Mouse (Mus musculus) thymus, postnatal 14 days (tissue): ENCODE measurements around the gene Baz2b.

Experiments
- DNase-seq: peaks from one replicate; pipeline ENCODE4 v3.0.0; 2021

Baz2b gene

DNA sequence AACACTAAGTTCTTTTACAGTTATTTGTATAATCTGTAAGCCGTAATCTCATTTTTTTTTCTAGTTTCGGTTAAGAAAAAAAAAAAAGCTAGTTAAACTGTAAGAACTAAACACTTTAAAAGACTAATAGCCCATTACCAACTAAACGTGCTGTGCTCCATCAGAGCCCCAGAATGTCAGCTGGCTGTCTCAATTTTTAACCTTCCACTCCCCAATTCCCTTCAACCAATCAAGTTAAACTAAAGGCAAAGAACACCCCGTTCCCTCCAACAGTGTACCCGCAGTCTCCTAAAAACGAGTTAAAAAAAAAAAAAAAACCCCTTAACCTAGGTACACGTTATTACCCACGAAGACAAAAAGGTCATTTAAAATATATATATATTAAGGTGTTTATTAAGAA is 83.3 kb downstream of the Baz2b start:
- no peak for DNase-seq

DNA sequence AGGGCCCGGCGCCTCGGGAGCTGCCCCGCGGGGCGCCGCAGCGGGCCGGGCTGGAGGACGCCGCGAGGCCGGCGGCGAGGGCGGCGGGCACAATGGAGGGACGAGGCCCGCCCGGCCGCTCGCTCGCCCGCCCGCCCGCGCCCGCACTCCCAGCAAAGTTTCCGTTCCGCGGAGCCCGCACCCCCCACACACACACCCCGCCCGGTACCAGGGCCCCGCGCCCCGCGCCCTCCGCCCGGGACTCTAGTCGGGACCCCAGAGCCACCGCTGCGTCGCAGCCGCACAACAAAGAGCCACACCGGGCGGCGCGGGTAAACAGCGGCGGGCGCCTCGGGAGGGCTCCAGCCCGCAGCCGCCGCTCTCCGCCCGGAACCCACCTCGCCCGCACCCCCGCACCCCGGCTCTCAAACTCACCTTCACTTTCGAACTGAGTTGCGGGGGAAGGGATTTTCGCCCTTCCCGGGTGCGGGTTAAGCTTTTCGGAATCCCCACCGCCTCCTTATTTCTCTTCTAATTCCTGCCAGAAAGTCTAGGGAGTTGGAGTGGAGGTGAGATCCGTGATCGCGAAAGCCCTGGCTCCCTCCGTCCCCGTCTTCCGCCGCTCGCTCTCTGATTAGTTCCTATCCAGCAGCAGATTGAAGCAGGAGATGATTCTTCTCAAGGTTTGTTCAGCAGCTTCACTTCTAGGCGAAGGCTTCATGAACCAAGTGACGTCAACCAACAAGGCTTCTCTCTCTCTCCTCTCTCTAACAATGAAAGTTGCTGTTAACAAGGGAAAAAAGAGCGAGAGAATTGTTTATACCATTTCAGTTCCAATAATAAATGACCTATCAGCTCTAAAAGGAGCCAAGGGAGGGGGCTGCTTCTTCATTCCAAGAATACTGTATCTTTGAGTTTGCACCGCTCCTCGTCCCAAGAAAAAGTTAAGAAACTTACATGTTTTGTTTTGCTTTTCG is 84.3 kb downstream of the Baz2b start:
- peak; percentile 74 for DNase-seq

DNA sequence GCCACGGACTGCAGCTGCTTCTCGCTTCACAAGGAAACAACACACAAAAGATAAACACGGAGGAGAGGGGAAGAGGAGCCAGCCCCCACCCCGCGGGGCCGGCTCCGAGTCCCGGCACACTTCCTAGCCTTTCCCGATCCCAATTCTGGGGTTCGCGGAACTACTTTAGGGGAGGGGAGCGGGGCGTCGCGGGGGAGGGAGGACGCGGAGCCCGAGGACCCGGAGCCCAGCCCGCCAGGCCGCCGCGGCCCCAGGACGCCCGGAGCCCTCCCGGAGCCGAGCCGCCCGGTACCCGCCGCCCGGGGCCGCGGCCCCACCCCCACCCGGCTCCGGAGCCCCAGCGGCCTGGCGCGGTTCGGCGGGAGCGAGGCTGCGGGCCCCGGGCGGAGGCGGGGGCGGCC is 85.0 kb downstream of the Baz2b start:
- peak; percentile 64 for DNase-seq

DNA sequence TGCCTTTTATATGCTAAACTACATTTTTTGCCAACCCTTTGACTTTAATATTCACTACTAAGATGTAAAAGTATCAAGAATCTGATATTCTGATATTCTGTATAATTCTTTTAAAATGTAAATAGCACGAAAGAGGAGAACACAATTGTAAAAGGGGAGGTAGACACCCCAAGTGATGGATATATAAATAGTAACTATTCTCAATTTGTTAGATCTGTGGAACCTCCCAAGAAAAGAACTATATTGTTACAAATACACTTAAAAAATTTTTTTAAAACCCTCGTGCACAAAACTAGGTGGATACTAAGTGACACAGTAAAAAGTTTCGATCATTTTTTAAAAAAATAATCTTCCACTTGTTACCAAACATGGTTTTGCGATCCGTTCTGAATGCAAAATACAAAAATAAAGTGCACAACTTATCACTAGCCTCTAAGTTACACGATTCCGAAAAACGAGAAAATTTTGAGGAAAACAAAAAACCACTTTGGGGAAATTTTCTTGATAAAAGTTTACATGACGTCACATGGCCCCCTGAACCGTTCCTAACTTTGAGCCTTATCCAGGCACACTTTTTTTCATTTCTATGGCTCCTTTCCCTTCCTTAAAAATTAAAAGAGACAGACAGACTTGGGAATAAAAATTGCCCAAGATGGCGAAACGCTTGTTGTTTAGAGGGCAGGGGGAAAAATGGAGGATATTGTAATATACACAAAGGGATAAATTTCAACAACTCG is 85.6 kb downstream of the Baz2b start:
- DNase-seq = no peak

DNA sequence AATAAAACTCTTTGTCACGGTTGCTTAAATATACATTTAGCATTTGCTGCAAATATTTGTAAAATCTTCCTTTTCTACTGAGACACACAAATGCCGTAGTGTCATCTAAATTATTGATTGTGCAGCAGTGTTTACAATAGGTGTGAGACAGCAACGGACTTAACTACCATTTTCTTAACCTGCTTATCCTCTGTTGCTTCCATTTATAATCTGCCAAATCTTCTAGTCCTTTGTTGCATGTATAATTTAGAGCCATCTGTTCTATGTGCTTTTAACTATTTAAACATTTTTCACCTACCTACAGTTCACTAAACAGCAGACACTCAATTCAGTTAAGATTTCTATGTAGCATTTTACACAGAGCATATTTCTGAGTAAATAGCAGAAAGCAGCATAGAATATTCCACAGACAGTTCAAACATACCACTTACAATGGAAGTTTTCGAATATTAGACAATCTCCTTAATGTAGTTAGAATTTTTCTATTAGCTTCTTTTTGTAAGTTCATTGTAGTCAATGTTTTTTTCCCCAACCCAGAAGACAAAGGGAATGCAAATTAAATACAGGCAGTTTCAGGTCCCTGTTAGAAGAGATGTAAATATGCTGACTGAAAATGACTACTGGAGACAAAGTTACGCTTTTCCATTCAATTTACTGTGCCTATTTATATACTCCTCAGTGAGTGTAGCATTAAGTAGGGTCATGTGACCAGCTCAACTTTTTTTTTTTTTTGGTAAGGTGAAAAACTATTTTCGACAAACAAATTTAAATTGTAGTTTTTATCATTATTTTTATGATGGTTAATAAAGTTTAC is 86.4 kb downstream of the Baz2b start:
- DNase-seq = no peak

DNA sequence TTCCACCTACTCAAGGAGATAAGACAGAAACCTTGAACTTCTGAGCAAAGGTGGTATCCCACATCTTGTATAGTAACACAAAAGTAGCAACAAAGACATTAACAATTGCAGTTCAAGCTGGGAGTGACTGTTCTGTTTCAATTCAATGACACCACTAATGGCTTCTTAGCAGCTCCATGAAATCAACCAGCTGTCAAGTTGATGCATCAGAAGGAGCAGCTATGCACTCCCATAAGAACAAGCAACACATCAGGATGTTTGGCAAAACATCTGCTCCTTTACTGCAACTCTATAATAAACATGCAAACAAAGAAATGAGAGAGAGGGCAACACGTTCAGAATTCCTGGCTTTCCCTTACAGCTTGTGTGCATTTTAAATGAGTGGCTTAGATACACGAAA is 87.5 kb downstream of the Baz2b start:
- DNase-seq = no peak

DNA sequence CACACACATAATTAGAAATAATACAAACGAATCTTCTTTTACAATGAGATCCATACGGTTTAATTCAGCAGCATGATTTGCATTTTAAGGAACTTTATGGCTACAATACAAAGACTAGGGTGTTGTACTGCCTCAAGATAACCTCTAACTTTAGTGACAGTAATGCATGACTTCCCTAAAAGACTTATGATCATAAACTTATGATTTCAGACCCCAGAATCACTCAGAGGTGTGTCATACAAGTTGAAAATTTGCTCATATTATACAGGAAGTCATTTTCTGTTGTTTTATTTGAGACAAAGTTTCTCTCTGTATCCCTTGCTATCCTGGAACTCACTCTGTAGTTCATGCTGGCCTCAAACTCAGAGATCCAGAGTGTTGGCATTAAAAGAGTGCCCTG is 89.0 kb downstream of the Baz2b start:
- DNase-seq = no peak

DNA sequence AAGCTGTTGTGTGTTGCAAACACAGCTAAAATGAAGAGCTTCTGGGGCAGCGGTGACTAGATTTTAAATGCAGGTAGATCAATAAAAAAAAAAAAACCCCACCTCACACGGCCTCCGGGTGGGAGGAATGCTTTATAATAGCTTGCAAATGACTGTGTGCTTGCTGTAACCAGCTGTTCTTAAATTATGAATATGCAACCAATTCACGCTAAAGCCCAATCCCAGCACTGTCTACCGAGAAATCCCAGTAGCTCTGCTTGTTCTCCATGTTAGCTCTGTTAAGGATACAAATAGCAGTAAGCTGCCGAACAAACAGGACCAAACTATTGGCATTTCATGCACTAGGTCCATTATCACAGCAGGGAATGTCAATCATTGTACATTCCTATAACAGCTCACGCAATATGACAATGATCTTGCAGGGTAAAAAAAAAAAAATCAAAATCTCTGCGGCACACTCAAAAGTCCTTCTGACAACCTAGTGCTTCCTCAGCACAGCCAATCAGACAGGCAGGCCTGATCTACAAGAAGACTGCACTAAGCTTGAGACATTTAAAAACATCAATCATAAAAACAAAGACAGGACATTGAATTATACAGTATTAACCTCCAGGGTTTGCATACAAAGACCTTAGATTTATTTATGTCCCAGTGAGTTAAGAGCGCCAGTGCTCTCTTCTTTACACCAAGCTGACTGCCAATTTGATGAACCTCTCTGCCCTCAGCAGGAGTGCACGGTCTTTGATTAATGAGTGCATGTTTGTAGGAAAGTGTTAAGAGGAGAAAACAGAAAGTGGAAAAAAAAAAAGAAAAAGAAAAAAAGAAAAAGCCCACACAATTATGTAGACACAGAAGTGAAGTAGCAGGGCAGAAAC is 90.7 kb downstream of the Baz2b start:
- DNase-seq = no peak

DNA sequence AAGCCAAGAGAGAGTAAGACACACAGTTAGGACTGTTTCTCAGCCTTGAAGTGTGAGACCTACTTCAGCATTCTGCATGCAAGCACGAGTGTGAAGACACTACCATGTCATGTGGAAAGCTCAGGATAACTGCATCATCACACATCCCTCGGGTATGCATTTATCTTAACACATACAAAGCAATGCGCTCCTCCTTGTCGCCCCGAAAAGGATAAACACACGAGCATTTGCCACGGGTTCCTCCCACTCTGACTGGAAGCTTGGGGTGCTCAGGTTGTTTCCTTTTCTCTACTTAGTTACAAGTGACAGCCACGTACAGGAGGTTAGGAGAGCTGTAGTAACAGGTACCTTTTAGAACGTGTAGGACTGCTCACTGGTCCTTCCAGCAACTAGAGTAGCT is 91.8 kb downstream of the Baz2b start:
- no peak for DNase-seq

DNA sequence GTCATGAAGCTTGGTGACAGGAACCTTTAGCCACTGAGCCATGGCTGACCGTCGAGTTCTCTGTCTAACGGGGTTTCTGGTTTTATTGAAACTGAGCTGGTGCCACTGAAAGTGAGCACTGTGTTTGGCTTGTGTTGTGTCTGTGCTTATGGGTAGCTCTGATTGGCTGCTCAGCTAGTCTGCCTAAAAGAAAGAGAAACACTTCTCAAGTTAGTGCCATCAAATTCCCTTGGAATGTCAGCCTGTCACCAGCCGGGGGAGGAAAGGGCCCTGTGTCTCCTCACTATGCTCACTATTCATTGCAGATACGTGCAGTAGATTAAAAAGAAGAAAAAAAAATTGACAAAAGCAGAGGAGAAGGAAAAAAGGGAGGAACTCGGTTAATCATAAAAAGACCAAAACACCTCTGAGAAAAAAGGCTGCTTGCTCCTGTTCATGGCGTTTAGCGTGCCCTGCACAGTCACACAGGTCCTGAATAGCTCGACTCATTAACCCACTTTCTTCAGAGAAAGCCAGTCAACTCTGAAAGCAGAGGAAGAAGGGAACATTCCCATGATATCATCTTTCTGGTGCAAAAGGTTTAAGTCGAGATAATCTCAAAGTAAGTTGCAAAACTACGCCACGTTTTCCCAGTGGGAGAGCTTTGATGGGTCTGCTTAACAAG is 93.6 kb downstream of the Baz2b start:
- no peak for DNase-seq

DNA sequence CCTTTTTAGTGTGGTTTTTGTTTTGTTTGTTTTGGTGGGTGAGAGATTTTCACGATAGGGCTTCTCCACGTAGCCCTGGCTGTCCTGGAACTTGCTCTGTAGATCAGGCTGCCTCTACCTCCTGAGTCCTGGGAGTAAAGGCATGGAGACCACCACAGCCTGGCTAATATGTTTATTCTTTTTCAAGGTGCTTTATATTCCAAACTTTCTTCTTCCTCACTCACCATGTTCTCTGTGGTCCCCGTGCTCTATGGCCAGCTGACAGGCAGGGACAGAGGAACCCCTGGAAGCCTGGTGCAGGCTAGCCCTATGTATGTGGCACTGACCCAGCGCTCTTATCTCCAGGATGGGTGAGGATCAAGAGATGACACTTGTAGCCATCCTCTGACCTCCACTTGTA is 94.7 kb downstream of the Baz2b start:
- no peak for DNase-seq

DNA sequence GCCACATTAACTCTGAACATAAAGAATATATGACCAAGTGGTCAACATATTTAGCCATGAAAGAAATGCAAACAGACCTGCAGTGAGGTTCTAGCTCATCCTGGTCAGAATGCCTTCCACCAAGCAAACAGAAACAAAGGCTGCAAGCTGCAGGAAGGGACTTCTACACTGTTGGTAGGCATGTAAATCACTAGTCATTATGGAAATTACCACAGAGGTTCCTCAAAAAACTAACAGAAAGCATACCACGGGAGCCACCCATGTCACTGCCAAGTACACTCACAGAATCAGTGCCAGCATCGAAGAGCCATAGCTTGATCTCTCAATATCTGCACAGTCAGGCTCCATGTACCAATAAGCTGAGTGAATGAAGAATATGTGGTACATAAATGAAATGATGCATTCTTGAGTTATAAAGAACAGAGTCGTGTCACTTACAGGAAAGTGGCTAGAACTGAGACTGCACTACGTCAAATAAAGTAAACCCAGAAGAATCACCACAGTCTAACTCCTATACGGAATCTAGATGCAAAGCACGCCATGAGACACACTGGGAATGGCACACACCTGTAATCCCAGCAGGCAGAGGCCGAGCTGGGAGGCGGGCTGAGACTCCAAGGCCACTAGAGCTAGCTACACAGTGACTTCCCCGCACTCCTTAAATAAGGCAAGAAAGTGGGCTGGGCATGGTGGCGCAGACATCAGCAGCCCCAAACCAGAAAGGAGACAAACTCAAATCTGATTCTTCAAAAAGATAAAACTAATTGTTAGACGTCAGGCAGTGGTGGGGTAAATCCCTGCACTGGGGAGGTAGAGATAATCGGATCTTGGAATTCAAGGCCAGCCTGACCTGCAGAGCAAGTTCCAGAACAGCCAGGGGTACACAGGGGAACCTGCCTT is 95.7 kb downstream of the Baz2b start:
- DNase-seq = no peak

DNA sequence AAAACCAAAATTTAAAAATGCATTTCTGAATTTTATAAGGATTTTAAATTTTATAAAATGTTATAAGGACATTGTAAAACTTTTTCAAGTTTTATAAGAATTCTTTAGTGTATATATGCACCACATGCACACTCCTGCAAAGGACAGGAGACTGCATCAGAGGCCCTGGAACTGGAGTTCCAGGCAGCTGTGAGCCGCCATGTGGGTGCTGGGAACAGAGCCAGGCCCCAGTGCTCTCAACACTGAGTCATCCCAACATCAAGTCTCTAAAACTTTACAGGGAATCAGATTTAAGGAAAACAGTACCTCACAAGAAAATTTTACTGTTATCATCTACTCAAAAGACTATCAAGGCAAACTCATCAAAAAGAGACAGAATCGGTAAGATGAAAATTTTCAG is 97.5 kb downstream of the Baz2b start:
- no peak for DNase-seq

DNA sequence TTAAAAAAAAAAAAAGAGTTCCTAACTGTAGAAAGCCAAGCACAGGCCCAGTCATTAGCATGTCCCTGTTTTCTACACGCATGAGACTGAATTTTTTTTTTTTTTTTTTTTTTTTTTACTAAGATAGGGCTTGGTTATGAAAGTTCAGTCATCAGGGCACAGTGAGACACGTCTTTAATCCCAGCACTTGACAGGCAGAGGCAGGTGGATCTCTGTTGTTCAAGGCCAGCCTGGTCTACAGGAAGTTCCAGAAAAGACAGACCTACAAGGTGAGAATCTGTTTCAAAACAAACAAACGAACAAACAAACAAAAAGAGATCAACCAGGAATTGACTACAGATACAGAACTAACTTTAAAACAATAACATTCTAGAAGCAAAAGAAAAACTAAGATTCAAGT is 100.6 kb downstream of the Baz2b start:
- DNase-seq = no peak

DNA sequence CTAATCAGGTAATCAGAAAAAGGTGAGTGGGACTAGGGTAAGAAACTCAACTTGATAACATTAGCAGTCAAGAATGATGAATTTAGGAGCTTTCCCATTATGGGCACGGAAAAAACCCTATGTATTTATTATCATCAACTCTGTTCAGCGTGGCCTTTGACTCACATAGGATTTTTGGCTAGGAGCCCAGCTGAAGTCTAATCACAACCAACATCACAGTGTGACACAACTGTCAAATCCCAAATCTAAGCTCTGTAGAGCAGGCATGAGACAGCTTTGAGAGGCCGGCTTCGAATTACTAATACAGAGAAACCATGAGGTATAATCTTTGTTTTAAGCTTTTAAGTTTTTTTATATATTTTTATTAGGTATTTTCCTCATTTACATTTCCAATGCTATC is 113.0 kb downstream of the Baz2b start:
- no peak for DNase-seq

DNA sequence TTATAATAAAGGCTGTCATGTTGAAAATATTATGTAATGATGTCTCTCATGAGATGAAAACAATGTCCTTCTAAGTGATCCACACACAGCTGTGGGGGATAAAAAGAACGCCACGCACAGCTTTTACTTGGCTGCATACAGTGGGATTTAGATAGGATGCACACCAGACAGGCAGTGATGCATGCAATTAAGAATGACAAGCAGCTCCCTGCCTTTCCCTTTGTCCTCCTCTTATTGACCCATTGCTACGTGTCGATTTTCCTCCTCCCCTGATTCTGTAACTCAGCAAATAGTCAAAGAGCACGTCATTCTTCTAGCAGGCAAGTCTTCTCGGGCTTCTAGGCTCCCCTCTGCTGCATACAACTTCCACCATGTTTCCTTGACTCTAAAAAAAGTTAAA is 119.4 kb downstream of the Baz2b start:
- no peak for DNase-seq

DNA sequence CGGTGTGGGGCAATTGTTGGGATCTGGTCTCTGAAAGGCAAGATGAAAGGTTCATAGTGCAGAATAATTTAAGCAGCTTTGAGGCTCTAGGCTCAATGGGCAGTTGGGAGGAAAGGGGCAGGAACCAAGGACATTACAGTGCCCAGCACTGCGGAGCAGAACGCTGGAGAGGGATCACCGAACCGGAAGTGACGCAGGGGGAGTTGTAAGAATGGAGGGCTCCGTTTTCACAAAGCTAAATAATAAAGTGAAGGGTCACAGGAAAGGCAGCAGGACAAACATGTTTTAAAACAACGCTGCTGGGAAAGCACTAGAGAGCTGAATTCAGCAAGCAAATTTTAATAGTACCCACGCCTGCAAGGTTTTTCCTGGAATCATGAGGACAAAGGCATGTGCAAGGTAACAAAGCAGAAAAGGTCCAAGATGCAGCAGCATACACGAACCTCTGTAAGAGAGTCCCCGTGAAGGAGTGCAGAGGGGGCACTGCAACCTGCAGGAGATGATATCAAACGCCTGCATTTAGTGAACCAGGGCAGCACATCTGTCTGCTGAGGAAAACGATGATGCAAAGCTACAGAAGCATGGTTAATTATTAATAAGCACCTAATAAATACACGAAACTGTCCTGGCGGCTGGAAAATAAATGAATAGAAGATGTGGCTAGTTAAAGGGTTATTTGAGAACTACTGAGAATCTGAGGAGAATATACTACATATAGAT is 120.0 kb downstream of the Baz2b start:
- DNase-seq = no peak

DNA sequence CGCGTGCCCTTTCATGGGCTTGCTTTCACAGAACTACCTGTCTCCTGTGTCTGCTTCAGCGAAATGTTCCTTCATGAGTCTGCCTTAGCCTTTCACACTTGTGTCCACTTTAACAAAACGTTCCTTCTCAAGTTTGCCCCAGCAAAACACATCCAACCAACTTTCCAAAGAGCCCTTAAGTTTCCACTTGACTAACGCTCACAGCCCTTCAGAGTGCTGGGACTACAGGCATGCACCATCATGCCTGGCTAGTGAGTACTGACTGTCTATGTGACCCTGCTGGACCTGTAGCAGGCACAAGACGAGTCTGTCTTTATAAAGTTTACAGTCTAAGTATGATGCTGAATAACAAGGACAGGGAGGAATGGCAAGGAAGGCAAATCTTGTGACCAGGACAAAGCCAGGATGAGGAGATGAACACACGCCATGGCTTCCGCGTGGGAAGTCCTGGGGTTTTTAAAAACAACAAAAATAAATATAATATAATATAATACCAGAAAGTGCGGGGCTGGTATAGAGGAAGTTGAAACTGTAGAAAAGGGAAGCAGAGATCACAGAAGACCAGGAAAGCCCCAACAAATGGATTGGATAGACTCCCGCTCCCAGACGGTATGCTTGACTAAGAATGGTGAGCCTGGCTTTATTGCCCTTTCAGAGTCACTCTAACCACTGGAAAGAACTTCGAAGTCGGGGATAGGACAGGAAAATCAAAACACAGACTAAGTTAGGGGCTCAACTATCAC is 120.7 kb downstream of the Baz2b start:
- DNase-seq = no peak

DNA sequence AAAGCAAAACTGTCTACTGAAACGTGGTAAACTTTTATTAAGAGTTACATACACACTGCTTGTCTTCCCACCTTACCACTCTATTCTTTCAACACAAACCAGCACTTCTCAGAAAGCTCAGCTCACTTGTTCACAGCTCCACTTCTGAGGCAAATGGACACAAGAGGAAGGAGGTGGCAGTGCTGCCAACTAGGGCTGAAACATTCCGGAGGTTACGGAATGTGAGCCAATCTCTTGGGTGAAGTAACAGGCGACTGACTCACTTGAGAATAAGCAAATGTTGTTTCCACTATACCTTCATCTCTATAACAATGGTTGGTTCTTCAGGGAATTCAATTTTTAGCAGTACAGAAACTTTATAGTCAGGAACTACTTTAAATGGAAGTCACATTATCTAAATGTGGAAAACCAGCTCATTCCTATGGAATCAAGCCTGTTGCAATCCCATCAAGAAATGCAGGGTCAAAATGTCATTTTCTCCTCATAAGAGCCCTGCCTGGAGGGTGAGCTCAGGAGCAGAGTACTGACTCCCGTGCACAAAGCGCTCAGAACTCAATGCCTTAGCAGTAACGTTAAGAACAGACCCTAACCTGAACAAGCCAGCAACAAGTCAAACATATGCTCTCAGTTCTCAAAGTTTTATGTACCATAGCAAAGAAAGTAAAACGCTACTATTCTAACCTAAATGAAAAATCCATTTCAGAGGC is 123.3 kb downstream of the Baz2b start:
- DNase-seq = no peak
